Mouse (Mus musculus) megakaryocyte progenitor cell, adult 5-6 weeks (primary cell): ENCODE data around the gene Perm1. TPM values are rescaled to one million over a fixed set of nuclear protein-coding genes. Genes with fewer than 3 reads are reported as not detected.

Source experiments
- ATAC-seq: replicated peaks from 2 replicates; pipeline ENCODE4 v1.8.0; 2016; ENCODE audit warnings: mild to moderate bottlenecking, moderate TSS enrichment, inconsistent platforms; ENCODE audit not compliant: poor library complexity
- total RNA-seq, 2 experiments: library from RNA; stranded (forward) in 1 of 2; stranded (reverse) in 1 of 2; fragments of 157-497, 149-512 nt in 1 of 2; fragments of 200-1000 nt in 1 of 2; gene quantifications; 2 replicates each; pipeline versions ENCODE4 v1.2.3 to v1.2.4; 2015 to 2017

Perm1 gene
- total RNA-seq (2015) (0.12 TPM in 1 of 2 replicates, not detected in the other), total RNA-seq (2017) (0.08 TPM in 1 of 2 replicates, not detected in the other)

- ATAC-seq = no peak
Observed at GRCm38 (mm10) chr4:156215649-156216048, at the start of gene Perm1. TSS of gene Perm1 (plus strand) at chr4:156215868.

GRCm38 (mm10) chr4:156166477-156166876 lies 49.2 kb upstream of the Perm1 start:
- peak; percentile 87 for ATAC-seq

GRCm38 (mm10) chr4:156168611-156169010 lies 47.1 kb upstream of the Perm1 start:
- ATAC-seq = no peak

- ATAC-seq = no peak
Observed at GRCm38 (mm10) chr4:156169129-156169528, 46.5 kb upstream of the Perm1 start.

GRCm38 (mm10) chr4:156171828-156172227 lies 43.8 kb upstream of the Perm1 start:
- no peak for ATAC-seq

GRCm38 (mm10) chr4:156177630-156178029 lies 38.0 kb upstream of the Perm1 start:
- ATAC-seq = no peak

GRCm38 (mm10) chr4:156183747-156184146 lies 31.9 kb upstream of the Perm1 start:
- ATAC-seq = peak; percentile 17; the same call in 1 of the 2 replicates

- ATAC-seq = no peak
Observed at GRCm38 (mm10) chr4:156184291-156184954, 31.2 kb upstream of the Perm1 start.

GRCm38 (mm10) chr4:156185456-156185949 lies 30.2 kb upstream of the Perm1 start:
- peak; percentile 29 for ATAC-seq

GRCm38 (mm10) chr4:156185950-156186850 lies 29.5 kb upstream of the Perm1 start:
- ATAC-seq = peak; percentile 9

- peak; percentile 59 for ATAC-seq
Observed at GRCm38 (mm10) chr4:156188162-156188810, 27.4 kb upstream of the Perm1 start.

- ATAC-seq = no peak
Observed at GRCm38 (mm10) chr4:156188811-156189323, 26.8 kb upstream of the Perm1 start.

GRCm38 (mm10) chr4:156192421-156193199 lies 23.1 kb upstream of the Perm1 start:
- no peak for ATAC-seq

- ATAC-seq = no peak
Observed at GRCm38 (mm10) chr4:156193200-156193590, 22.5 kb upstream of the Perm1 start.

- ATAC-seq = no peak
Observed at GRCm38 (mm10) chr4:156193906-156194305, 21.8 kb upstream of the Perm1 start.

GRCm38 (mm10) chr4:156194346-156194745 lies 21.3 kb upstream of the Perm1 start:
- no peak for ATAC-seq

GRCm38 (mm10) chr4:156195927-156196870 lies 19.5 kb upstream of the Perm1 start:
- ATAC-seq = no peak

- ATAC-seq = peak; percentile 52
Observed at GRCm38 (mm10) chr4:156197131-156197828, 18.4 kb upstream of the Perm1 start, which contains the start of gene Agrn. TSS of gene Agrn (minus strand) at chr4:156197488.
